Comparison of ENCODE assay signal across 8 mouse cellular contexts in genomic region chr11:98916376-98916775, GRCm38 (mm10). TPM values are rescaled to one million over a fixed set of nuclear protein-coding genes. Genes with fewer than 3 reads are reported as not detected.
DNase-seq lines count a peak whose midpoint lies in the region; ATAC-seq and TF ChIP-seq lines count a peak whose summit lies in the region.
"Not testable (repeated sequence)": the region's sequence is repeated elsewhere in the genome, so short reads cannot be mapped to it uniquely, and the experiment has no call there.

No protein-coding gene starts in this region.

- peak; percentile 53 for DNase-seq in CD4-positive helper T cell, adult 2 months (ENCODE audit: low read depth, low spot score)
- DNase-seq in NIH3T3 (ENCODE audit: low read depth), result peak; percentile 52
- DNase-seq in cerebellum, postnatal 10 days, result peak; percentile 39 to 50
- peak; percentile 39 for DNase-seq in heart, postnatal 4 days
- DNase-seq in kidney, postnatal 4 days, result peak; percentile 56 to 59
- DNase-seq in lung, postnatal 0 days (ENCODE audit: low spot score), result not testable (repeated sequence)
- DNase-seq in spleen, postnatal 10 days (ENCODE audit: low spot score in 2 of 2), result peak; percentile 34 to 71
- peak; percentile 53 for DNase-seq in thymus, postnatal 25 days

- TF ChIP-seq CTCF in lung, postnatal 0 days (IDR thresholded peaks at IDR 0.05), result peak; percentile 61

- H3K9me3 ChIP-seq in lung, postnatal 0 days (ENCODE audit: low read length), result not testable (repeated sequence)

- not testable (repeated sequence) for H3K27me3 ChIP-seq in lung, postnatal 0 days (replicated peaks; ENCODE audit: insufficient read depth, low read length)

- not testable (repeated sequence) for H3K4me1 ChIP-seq in lung, postnatal 0 days (ENCODE audit: insufficient read depth, low read depth, low read length)

- H3K27ac ChIP-seq in lung, postnatal 0 days (ENCODE audit: low read length), result not testable (repeated sequence)

- not testable (repeated sequence) for H3K36me3 ChIP-seq in lung, postnatal 0 days (ENCODE audit: insufficient read depth, low read length)

- ATAC-seq in lung, postnatal 0 days, result not testable (repeated sequence)

- 96% methylated on average over 3 of the region's 3 CpGs for WGBS in lung, postnatal 0 days

- not testable (repeated sequence) for H3K4me3 ChIP-seq in lung, postnatal 0 days (ENCODE audit: low read depth, low read length)

- H3K9ac ChIP-seq in lung, postnatal 0 days (replicated peaks; ENCODE audit: low read depth), result not testable (repeated sequence)

- not testable (repeated sequence) for H3K4me2 ChIP-seq in lung, postnatal 0 days (replicated peaks; ENCODE audit: low read depth, low read length)

- not testable (repeated sequence) for TF ChIP-seq EP300 in lung, postnatal 0 days (IDR thresholded peaks at IDR 0.05)

RNA-seq across cellular contexts. Expression of gene Cdc6, which starts 8.8 kb away (rescaled TPM):
- 10 to 100 TPM in 1 of 2 experiments, 1 to 10 TPM in 1; 9.8 to 10.2 TPM for total RNA-seq in heart, postnatal 4 days (2021)
- polyA plus RNA-seq in lung, postnatal 0 days (2015; fragmentation: Nextera tagmentation; extraction: Ambion mirVana), result 2.5 and 2.6 TPM in 2 replicates

RNA-seq across cellular contexts. Expression of gene Rara, which starts 11.2 kb away (rescaled TPM):
- 10 to 100 TPM; 34.6 to 38.1 TPM for total RNA-seq in heart, postnatal 4 days (2021)
- 26.2 and 28.8 TPM in 2 replicates for polyA plus RNA-seq in lung, postnatal 0 days (2015; fragmentation: Nextera tagmentation; extraction: Ambion mirVana)

RNA-seq across cellular contexts. Expression of gene Wipf2, which starts 52.9 kb away (rescaled TPM):
- total RNA-seq in heart, postnatal 4 days (2021), result 10 to 100 TPM; 12.6 to 14.1 TPM
- 4.0 and 4.1 TPM in 2 replicates for polyA plus RNA-seq in lung, postnatal 0 days (2015; fragmentation: Nextera tagmentation; extraction: Ambion mirVana)
